Comparison of ENCODE assay signal across 8 mouse cellular contexts in genomic region chr6:125164672-125165327, GRCm38 (mm10). TPM values are rescaled to one million over a fixed set of nuclear protein-coding genes. Genes with fewer than 3 reads are reported as not detected.
DNase-seq lines count a peak whose midpoint lies in the region; ATAC-seq and TF ChIP-seq lines count a peak whose summit lies in the region.

No protein-coding gene starts in this region.

- H3K27me3 ChIP-seq in embryonic facial prominence, embryonic 13.5 days, result no peaks in the 10 kb centered on the region
- H3K27me3 ChIP-seq in heart, embryonic 14.5 days (ENCODE audit: control insufficient read depth, insufficient read depth, low read length), result no peaks in the 10 kb centered on the region
- no peaks in the 10 kb centered on the region for H3K27me3 ChIP-seq in lung, postnatal 0 days (replicated peaks; ENCODE audit: insufficient read depth, low read length)

- H3K9me3 ChIP-seq in embryonic facial prominence, embryonic 13.5 days, result no peaks in the 10 kb centered on the region
- no peaks in the 10 kb centered on the region for H3K9me3 ChIP-seq in heart, embryonic 14.5 days (ENCODE audit: control insufficient read depth, low read length)
- H3K9me3 ChIP-seq in lung, postnatal 0 days (ENCODE audit: low read length), result no peaks in the 10 kb centered on the region

- WGBS in embryonic facial prominence, embryonic 13.5 days, result 0% methylated on average over 39 of the region's 39 CpGs
- under 1% methylated on average over 39 of the region's 39 CpGs for WGBS in heart, embryonic 14.5 days
- WGBS in lung, postnatal 0 days, result 0% methylated on average over 39 of the region's 39 CpGs
- under 1% methylated on average over 39 of the region's 39 CpGs for WGBS in olfactory bulb, adult 2 months

- TF ChIP-seq POLR2A in olfactory bulb, adult 2 months (IDR thresholded peaks at IDR 0.05; ENCODE audit: insufficient read depth, low read depth, low read length), result no peak

- H3K4me3 ChIP-seq in embryonic facial prominence, embryonic 13.5 days, result peak overlapping the region; percentile 96
- H3K4me3 ChIP-seq in heart, embryonic 14.5 days (ENCODE audit: control insufficient read depth in 1 of 2, insufficient read depth in 1 of 2, low read depth in 1 of 2, low read length in 2 of 2), result peak overlapping the region; percentile 76 to 86
- H3K4me3 ChIP-seq in lung, postnatal 0 days (ENCODE audit: low read depth, low read length), result peak overlapping the region; percentile 73
- H3K4me3 ChIP-seq in olfactory bulb, adult 2 months (ENCODE audit: insufficient read depth, low read depth, low read length), result peak overlapping the region; percentile 65

- peak overlapping the region; percentile 93 for H3K27ac ChIP-seq in embryonic facial prominence, embryonic 13.5 days
- H3K27ac ChIP-seq in heart, embryonic 14.5 days (replicated peaks in 1 of 2; ENCODE audit: control insufficient read depth in 1 of 2, insufficient read depth in 1 of 2, low read depth in 2 of 2, low read length in 2 of 2), result peak overlapping the region; percentile 98 to 100
- H3K27ac ChIP-seq in lung, postnatal 0 days (ENCODE audit: low read length), result peak overlapping the region; percentile 78
- peak overlapping the region; percentile 88 for H3K27ac ChIP-seq in olfactory bulb, adult 2 months (ENCODE audit: insufficient read depth, low read depth, low read length)

- peaks cover 53% of the 10 kb centered on the region for H3K4me1 ChIP-seq in embryonic facial prominence, embryonic 13.5 days
- H3K4me1 ChIP-seq in heart, embryonic 14.5 days (ENCODE audit: control insufficient read depth in 2 of 2, insufficient read depth in 2 of 2, low read length in 2 of 2), result peaks cover 24 to 45% of the 10 kb centered on the region in 2 experiments
- H3K4me1 ChIP-seq in lung, postnatal 0 days (ENCODE audit: insufficient read depth, low read depth, low read length), result peaks cover 7% of the 10 kb centered on the region; the same call in 1 of the 2 replicates
- peaks cover 52% of the 10 kb centered on the region for H3K4me1 ChIP-seq in olfactory bulb, adult 2 months (ENCODE audit: control insufficient read depth, insufficient read depth, low read length)

- peak overlapping the region; percentile 96 for H3K4me2 ChIP-seq in embryonic facial prominence, embryonic 13.5 days
- H3K4me2 ChIP-seq in heart, embryonic 14.5 days (ENCODE audit: low read length), result peak overlapping the region; percentile 70
- H3K4me2 ChIP-seq in lung, postnatal 0 days (replicated peaks; ENCODE audit: low read depth, low read length), result peak overlapping the region; percentile 97

- peak overlapping the region; percentile 97 for H3K9ac ChIP-seq in embryonic facial prominence, embryonic 13.5 days
- H3K9ac ChIP-seq in heart, embryonic 14.5 days (ENCODE audit: low read length), result peak overlapping the region; percentile 97
- H3K9ac ChIP-seq in lung, postnatal 0 days (replicated peaks; ENCODE audit: low read depth), result peak overlapping the region; percentile 62

- TF ChIP-seq CTCF in lung, postnatal 0 days (IDR thresholded peaks at IDR 0.05), result no peak
- no peak for TF ChIP-seq CTCF in olfactory bulb, adult 2 months (IDR thresholded peaks at IDR 0.05; ENCODE audit: insufficient read depth, low read depth, low read length)

- TF ChIP-seq EP300 in lung, postnatal 0 days (IDR thresholded peaks at IDR 0.05), result peak; percentile 54; the same call in 1 of the 2 replicates

- peak; percentile 56 to 57 for DNase-seq in adrenal gland, adult 18-20 months (ENCODE audit: low spot score in 2 of 2)
- DNase-seq in kidney, postnatal 10 days, result peak; percentile 81
- DNase-seq in lung, postnatal 0 days (ENCODE audit: low spot score), result peak; percentile 91
- DNase-seq in yolk sac, embryonic 10.5 days (ENCODE audit: low spot score), result peak; percentile 88

- H3K36me3 ChIP-seq in embryonic facial prominence, embryonic 13.5 days, result peaks cover 66% of the 10 kb centered on the region
- peaks cover 71% of the 10 kb centered on the region for H3K36me3 ChIP-seq in heart, embryonic 14.5 days (ENCODE audit: control insufficient read depth, insufficient read depth, low read length)
- 0 out of 2 replicates have a peak, but pooled peaks cover 7% of the 10 kb centered on the region for H3K36me3 ChIP-seq in lung, postnatal 0 days (ENCODE audit: insufficient read depth, low read length)

- peak; percentile 24 for ATAC-seq in CD4-positive, CD25-positive, alpha-beta regulatory T cell, adult 4 months
- ATAC-seq in embryonic facial prominence, embryonic 13.5 days (ENCODE audit: insufficient number of reproducible peaks, insufficient read depth, low FRiP score, low TSS enrichment, low read depth), result no peak; the same call in 1 of the 2 replicates
- no peak for ATAC-seq in heart, embryonic 14.5 days (ENCODE audit: insufficient number of reproducible peaks, insufficient read depth, low FRiP score, low read depth)
- ATAC-seq in lung, postnatal 0 days, result peak; percentile 17

RNA-seq across cellular contexts. Expression of gene Gapdh, which starts 1.5 kb away (rescaled TPM):
- 100 to 1,000 TPM; 215 to 384 TPM for polyA plus RNA-seq in CD4-positive, CD25-positive, alpha-beta regulatory T cell, adult 4 months (2017; shearing (Covaris generic))
- 1,000 to 10,000 TPM; 2,223 to 4,104 TPM for total RNA-seq in adrenal gland, adult 18-20 months (2021)
- 1,482 and 1,867 TPM in 2 replicates for polyA plus RNA-seq in embryonic facial prominence, embryonic 13.5 days (2015; fragmentation: Nextera tagmentation; extraction: Ambion mirVana)
- 4,765 and 5,242 TPM in 2 replicates for polyA plus RNA-seq in heart, embryonic 14.5 days (2014; fragmentation: Nextera tagmentation; extraction: Ambion mirVana)
- 381 and 429 TPM in 2 replicates for polyA plus RNA-seq in lung, postnatal 0 days (2015; fragmentation: Nextera tagmentation; extraction: Ambion mirVana)
- polyA plus RNA-seq in olfactory bulb, adult 2 months (2012; ENCODE audit: insufficient read depth, insufficient read length, low replicate concordance, missing spikeins), result 844 TPM in 1 of 2 replicates, not detected in the other

RNA-seq across cellular contexts. Expression of gene Iffo1, which starts 19.8 kb away (rescaled TPM):
- 10 to 100 TPM in 1 of 2 experiments, 1 to 10 TPM in 1; 9.5 to 10.6 TPM for polyA plus RNA-seq in CD4-positive, CD25-positive, alpha-beta regulatory T cell, adult 4 months (2017; shearing (Covaris generic))
- 10 to 100 TPM; 19.4 to 20.4 TPM for total RNA-seq in adrenal gland, adult 18-20 months (2021)
- polyA plus RNA-seq in embryonic facial prominence, embryonic 13.5 days (2015; fragmentation: Nextera tagmentation; extraction: Ambion mirVana), result 15.5 and 17.6 TPM in 2 replicates
- polyA plus RNA-seq in heart, embryonic 14.5 days (2014; fragmentation: Nextera tagmentation; extraction: Ambion mirVana), result 8.7 and 9.7 TPM in 2 replicates
- polyA plus RNA-seq in lung, postnatal 0 days (2015; fragmentation: Nextera tagmentation; extraction: Ambion mirVana), result 7.1 and 8.3 TPM in 2 replicates
- polyA plus RNA-seq in olfactory bulb, adult 2 months (2012; ENCODE audit: insufficient read depth, insufficient read length, low replicate concordance, missing spikeins), result not detected in 2 replicates

RNA-seq across cellular contexts. Expression of gene Ncapd2, which starts 26.7 kb away (rescaled TPM):
- polyA plus RNA-seq in CD4-positive, CD25-positive, alpha-beta regulatory T cell, adult 4 months (2017; shearing (Covaris generic)), result 10 to 100 TPM; 22.6 to 49.4 TPM
- total RNA-seq in adrenal gland, adult 18-20 months (2021), result 10 to 100 TPM; 15.3 to 17.1 TPM
- 150 and 163 TPM in 2 replicates for polyA plus RNA-seq in embryonic facial prominence, embryonic 13.5 days (2015; fragmentation: Nextera tagmentation; extraction: Ambion mirVana)
- polyA plus RNA-seq in heart, embryonic 14.5 days (2014; fragmentation: Nextera tagmentation; extraction: Ambion mirVana), result 66.0 and 67.5 TPM in 2 replicates
- 5.9 and 7.9 TPM in 2 replicates for polyA plus RNA-seq in lung, postnatal 0 days (2015; fragmentation: Nextera tagmentation; extraction: Ambion mirVana)
- polyA plus RNA-seq in olfactory bulb, adult 2 months (2012; ENCODE audit: insufficient read depth, insufficient read length, low replicate concordance, missing spikeins), result not detected in 2 replicates

RNA-seq across cellular contexts. Expression of gene Mrpl51, which starts 26.8 kb away (rescaled TPM):
- 10 to 100 TPM; 67.5 to 77.7 TPM for polyA plus RNA-seq in CD4-positive, CD25-positive, alpha-beta regulatory T cell, adult 4 months (2017; shearing (Covaris generic))
- 100 to 1,000 TPM; 161 to 206 TPM for total RNA-seq in adrenal gland, adult 18-20 months (2021)
- polyA plus RNA-seq in embryonic facial prominence, embryonic 13.5 days (2015; fragmentation: Nextera tagmentation; extraction: Ambion mirVana), result 216 and 218 TPM in 2 replicates
- polyA plus RNA-seq in heart, embryonic 14.5 days (2014; fragmentation: Nextera tagmentation; extraction: Ambion mirVana), result 261 and 264 TPM in 2 replicates
- polyA plus RNA-seq in lung, postnatal 0 days (2015; fragmentation: Nextera tagmentation; extraction: Ambion mirVana), result 151 and 154 TPM in 2 replicates
- polyA plus RNA-seq in olfactory bulb, adult 2 months (2012; ENCODE audit: insufficient read depth, insufficient read length, low replicate concordance, missing spikeins), result not detected in 2 replicates

RNA-seq across cellular contexts. Expression of gene Nop2, which starts 33.1 kb away (rescaled TPM):
- 10 to 100 TPM; 51.5 to 59.7 TPM for polyA plus RNA-seq in CD4-positive, CD25-positive, alpha-beta regulatory T cell, adult 4 months (2017; shearing (Covaris generic))
- 10 to 100 TPM; 51.6 to 61.3 TPM for total RNA-seq in adrenal gland, adult 18-20 months (2021)
- polyA plus RNA-seq in embryonic facial prominence, embryonic 13.5 days (2015; fragmentation: Nextera tagmentation; extraction: Ambion mirVana), result 62.5 and 69.3 TPM in 2 replicates
- 35.3 and 36.6 TPM in 2 replicates for polyA plus RNA-seq in heart, embryonic 14.5 days (2014; fragmentation: Nextera tagmentation; extraction: Ambion mirVana)
- polyA plus RNA-seq in lung, postnatal 0 days (2015; fragmentation: Nextera tagmentation; extraction: Ambion mirVana), result 16.9 and 17.7 TPM in 2 replicates
- polyA plus RNA-seq in olfactory bulb, adult 2 months (2012; ENCODE audit: insufficient read depth, insufficient read length, low replicate concordance, missing spikeins), result not detected in 2 replicates

Comparison
In these comparisons a context has a peak if more than half of its experiments do, and no peak if none do; other contexts are left out.
1. ATAC-seq: peak in CD4-positive, CD25-positive, alpha-beta regulatory T cell, adult 4 months (single experiment) and lung, postnatal 0 days (single experiment); none in embryonic facial prominence, embryonic 13.5 days (single experiment) and heart, embryonic 14.5 days (single experiment).
2. Peak in every context shown above with its lines, with median percentiles within 50 percentile points of each other: DNase-seq, H3K27ac ChIP-seq, H3K4me2 ChIP-seq, H3K4me3 ChIP-seq and H3K9ac ChIP-seq.